Mouse (Mus musculus): ENCODE measurements around the gene Dlg3. TPM values are rescaled to one million over a fixed set of nuclear protein-coding genes. Genes with fewer than 3 reads are reported as not detected.
A peak's percentile ranks its signal among the peaks of the same experiment; 100 is the strongest.

Dlg3 gene
- polyA plus RNA-seq, 1 experiment from 2014 or later: 15.7 TPM

- no peak overlapping the region for H3K4me3 ChIP-seq (replicated peaks)
- no peak overlapping the region for H3K27ac ChIP-seq
- H3K9me3 ChIP-seq: no peaks in the 10 kb centered on the region
- no peak overlapping the region for H3K9ac ChIP-seq (replicated peaks)
- no peak for ATAC-seq (ENCODE audit: insufficient number of reproducible peaks, insufficient read depth, low FRiP score, low TSS enrichment, low read depth)
- peaks cover 3% of the 10 kb centered on the region; the same call in 1 of the 2 replicates for H3K4me1 ChIP-seq (replicated peaks)
- H3K4me2 ChIP-seq: no peak overlapping the region
- peaks cover 22% of the 10 kb centered on the region for H3K36me3 ChIP-seq
- H3K27me3 ChIP-seq: peaks cover 36% of the 10 kb centered on the region
- WGBS: 72% methylated on average over 7 of the region's 7 CpGs
Measured at GRCm38 (mm10) chrX:100797851-100798527, 30.5 kb downstream of the Dlg3 start.

GRCm38 (mm10) chrX:100800643-100801042 is 33.1 kb downstream of the Dlg3 start:
- Histone ChIP-seq H3K4me2 (no peak overlapping the region), H3K27ac (no peak overlapping the region), H3K4me3 (replicated peaks) (no peak overlapping the region), H3K36me3 (peaks cover 23% of the 10 kb centered on the region), H3K9me3 (no peaks in the 10 kb centered on the region), H3K9ac (replicated peaks) (no peak overlapping the region), H3K4me1 (replicated peaks) (no peaks in the 10 kb centered on the region), H3K27me3 (peaks cover 35% of the 10 kb centered on the region)
- ATAC-seq (ENCODE audit: insufficient number of reproducible peaks, insufficient read depth, low FRiP score, low TSS enrichment, low read depth): peak; percentile 66; the same call in 1 of the 2 replicates
- 29% methylated on average over 2 of the region's 2 CpGs for WGBS

DNA sequence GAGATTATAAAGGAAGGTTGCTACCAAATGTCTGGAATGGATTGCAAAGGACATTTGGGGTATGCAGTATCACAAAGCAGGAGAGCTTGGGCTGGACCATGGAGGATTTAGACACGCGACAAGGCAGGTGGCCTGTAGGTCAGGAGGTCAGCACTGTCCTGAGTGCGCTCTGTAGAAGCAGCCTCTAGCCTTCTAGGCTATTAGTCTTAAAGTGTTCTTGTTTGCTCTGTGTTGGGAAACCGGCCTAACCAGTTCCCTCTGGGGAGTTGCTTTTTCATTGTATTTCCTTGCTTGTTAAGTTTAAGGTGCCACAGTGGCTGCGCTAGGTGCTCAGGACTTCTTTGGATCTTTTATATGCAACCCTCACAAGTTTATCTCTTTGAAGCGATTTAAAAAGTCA is 34.5 kb downstream of the Dlg3 start:
- no peak overlapping the region for H3K4me3 ChIP-seq (replicated peaks)
- H3K4me2 ChIP-seq: no peak overlapping the region
- peaks cover 31% of the 10 kb centered on the region; the same call in 1 of the 2 replicates for H3K36me3 ChIP-seq
- no peaks in the 10 kb centered on the region for H3K4me1 ChIP-seq (replicated peaks)
- H3K9ac ChIP-seq (replicated peaks): no peak overlapping the region
- ATAC-seq (ENCODE audit: insufficient number of reproducible peaks, insufficient read depth, low FRiP score, low TSS enrichment, low read depth): no peak
- H3K9me3 ChIP-seq: no peaks in the 10 kb centered on the region
- 79% methylated on average over 6 of the region's 6 CpGs for WGBS
- H3K27ac ChIP-seq: no peak overlapping the region
- H3K27me3 ChIP-seq: peaks cover 29% of the 10 kb centered on the region

GRCm38 (mm10) chrX:100811129-100811528 is 43.6 kb downstream of the Dlg3 start:
- 90% methylated on average over 4 of the region's 4 CpGs for WGBS

GRCm38 (mm10) chrX:100814139-100814538 is 46.6 kb downstream of the Dlg3 start:
- 87% methylated on average over 8 of the region's 8 CpGs for WGBS
- Histone ChIP-seq H3K9me3 (no peaks in the 10 kb centered on the region), H3K27ac (no peak overlapping the region), H3K4me2 (no peak overlapping the region), H3K36me3 (peaks cover 70% of the 10 kb centered on the region), H3K9ac (replicated peaks) (no peak overlapping the region), H3K4me3 (replicated peaks) (no peak overlapping the region), H3K4me1 (replicated peaks) (no peaks in the 10 kb centered on the region), H3K27me3 (peaks cover 35% of the 10 kb centered on the region)
- ATAC-seq (ENCODE audit: insufficient number of reproducible peaks, insufficient read depth, low FRiP score, low TSS enrichment, low read depth): no peak

More at GRCm38 (mm10) chrX:100811129-100811528, 43.6 kb downstream of the Dlg3 start:
- H3K4me1 ChIP-seq (replicated peaks): no peaks in the 10 kb centered on the region
- no peak overlapping the region for H3K27ac ChIP-seq
- H3K4me2 ChIP-seq: no peak overlapping the region
- no peak overlapping the region for H3K9ac ChIP-seq (replicated peaks)
- H3K27me3 ChIP-seq: peaks cover 26% of the 10 kb centered on the region; the same call in 1 of the 2 replicates
- no peaks in the 10 kb centered on the region for H3K9me3 ChIP-seq
- no peak for ATAC-seq (ENCODE audit: insufficient number of reproducible peaks, insufficient read depth, low FRiP score, low TSS enrichment, low read depth)
- H3K4me3 ChIP-seq (replicated peaks): no peak overlapping the region
- peaks cover 79% of the 10 kb centered on the region for H3K36me3 ChIP-seq

GRCm38 (mm10) chrX:100815766-100816165 is 48.2 kb downstream of the Dlg3 start:
- no peaks in the 10 kb centered on the region for H3K4me1 ChIP-seq (replicated peaks)
- peaks cover 58% of the 10 kb centered on the region for H3K36me3 ChIP-seq
- H3K27ac ChIP-seq: no peak overlapping the region
- H3K27me3 ChIP-seq: peaks cover 33% of the 10 kb centered on the region
- no peaks in the 10 kb centered on the region for H3K9me3 ChIP-seq
- H3K4me3 ChIP-seq (replicated peaks): no peak overlapping the region
- no peak overlapping the region for H3K9ac ChIP-seq (replicated peaks)
- no peak for ATAC-seq (ENCODE audit: insufficient number of reproducible peaks, insufficient read depth, low FRiP score, low TSS enrichment, low read depth)
- WGBS: 96% methylated on average over 7 of the region's 7 CpGs
- H3K4me2 ChIP-seq: no peak overlapping the region

- 89% methylated on average over 9 of the region's 9 CpGs for WGBS
- ATAC-seq (ENCODE audit: insufficient number of reproducible peaks, insufficient read depth, low FRiP score, low TSS enrichment, low read depth): no peak
- H3K27ac ChIP-seq: no peak overlapping the region
- no peak overlapping the region for H3K4me2 ChIP-seq
- H3K4me3 ChIP-seq (replicated peaks): no peak overlapping the region
- H3K27me3 ChIP-seq: peaks cover 25% of the 10 kb centered on the region
- no peaks in the 10 kb centered on the region for H3K9me3 ChIP-seq
- H3K4me1 ChIP-seq (replicated peaks): no peaks in the 10 kb centered on the region
- H3K36me3 ChIP-seq: peaks cover 35% of the 10 kb centered on the region
- no peak overlapping the region for H3K9ac ChIP-seq (replicated peaks)
Measured at GRCm38 (mm10) chrX:100818681-100819080, 51.2 kb downstream of the Dlg3 start.

- Histone ChIP-seq H3K9me3 (no peaks in the 10 kb centered on the region), H3K4me1 (replicated peaks) (no peaks in the 10 kb centered on the region), H3K27me3 (peaks cover 20% of the 10 kb centered on the region), H3K27ac (no peak overlapping the region), H3K9ac (replicated peaks) (no peak overlapping the region), H3K36me3 (peaks cover 16% of the 10 kb centered on the region), H3K4me2 (no peak overlapping the region), H3K4me3 (replicated peaks) (no peak overlapping the region)
- WGBS: 71% methylated on average over 1 of the region's 1 CpGs
- ATAC-seq (ENCODE audit: insufficient number of reproducible peaks, insufficient read depth, low FRiP score, low TSS enrichment, low read depth): no peak
Measured at GRCm38 (mm10) chrX:100821149-100821548, 53.6 kb downstream of the Dlg3 start.

DNA sequence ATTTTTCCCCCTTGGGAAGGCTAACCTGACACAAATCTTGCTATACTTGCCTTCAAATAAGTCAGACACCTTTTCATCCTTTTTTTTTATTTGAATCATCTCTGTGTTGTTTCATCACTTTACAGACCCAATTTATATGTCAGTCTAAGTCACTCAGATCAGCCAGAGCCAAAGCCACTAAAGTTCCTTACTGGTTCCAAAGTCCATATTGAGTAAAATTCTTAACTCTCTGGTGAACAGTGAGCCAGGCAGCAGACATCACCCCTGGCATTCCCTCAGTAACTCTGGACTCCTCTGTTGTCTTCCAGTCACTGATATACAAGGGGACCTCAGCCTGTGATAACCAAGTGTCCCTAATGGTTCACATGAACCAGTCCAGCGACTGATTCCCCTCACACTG is 58.0 kb downstream of the Dlg3 start:
- Histone ChIP-seq H3K4me2 (no peak overlapping the region), H3K27ac (no peak overlapping the region), H3K36me3 (no peaks in the 10 kb centered on the region), H3K9ac (replicated peaks) (no peak overlapping the region), H3K9me3 (no peaks in the 10 kb centered on the region), H3K27me3 (peaks cover 16% of the 10 kb centered on the region), H3K4me3 (replicated peaks) (no peak overlapping the region), H3K4me1 (replicated peaks) (no peaks in the 10 kb centered on the region)
- ATAC-seq (ENCODE audit: insufficient number of reproducible peaks, insufficient read depth, low FRiP score, low TSS enrichment, low read depth): no peak
- WGBS: 79% methylated on average over 1 of the region's 1 CpGs

DNA sequence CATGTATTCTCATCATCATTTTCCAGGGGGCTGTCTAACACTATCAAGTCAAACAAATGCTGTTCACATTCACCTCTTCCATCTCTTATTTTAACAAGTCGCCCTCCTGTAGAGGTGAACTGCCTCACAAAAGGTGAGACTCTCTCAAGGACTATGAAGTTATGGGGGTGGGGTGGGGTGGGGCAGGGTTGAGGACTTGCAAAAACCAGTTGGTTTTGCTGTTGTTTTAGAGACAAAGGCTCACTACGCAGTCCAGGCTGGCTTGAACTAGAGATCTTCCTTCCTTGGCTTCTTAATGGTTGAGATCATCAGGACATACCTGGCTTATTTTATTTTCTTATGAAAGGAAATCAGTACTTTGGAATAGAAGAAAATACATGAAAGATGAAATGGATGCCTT is 65.3 kb downstream of the Dlg3 start:
- no peak overlapping the region for H3K27ac ChIP-seq
- WGBS: 92% methylated on average over 2 of the region's 2 CpGs
- no peak for ATAC-seq (ENCODE audit: insufficient number of reproducible peaks, insufficient read depth, low FRiP score, low TSS enrichment, low read depth)
- no peak overlapping the region for H3K4me3 ChIP-seq (replicated peaks)
- H3K4me2 ChIP-seq: no peak overlapping the region
- no peaks in the 10 kb centered on the region for H3K36me3 ChIP-seq
- no peaks in the 10 kb centered on the region for H3K4me1 ChIP-seq (replicated peaks)
- no peak overlapping the region for H3K9ac ChIP-seq (replicated peaks)
- H3K27me3 ChIP-seq: peaks cover 11% of the 10 kb centered on the region
- H3K9me3 ChIP-seq: no peaks in the 10 kb centered on the region

DNA sequence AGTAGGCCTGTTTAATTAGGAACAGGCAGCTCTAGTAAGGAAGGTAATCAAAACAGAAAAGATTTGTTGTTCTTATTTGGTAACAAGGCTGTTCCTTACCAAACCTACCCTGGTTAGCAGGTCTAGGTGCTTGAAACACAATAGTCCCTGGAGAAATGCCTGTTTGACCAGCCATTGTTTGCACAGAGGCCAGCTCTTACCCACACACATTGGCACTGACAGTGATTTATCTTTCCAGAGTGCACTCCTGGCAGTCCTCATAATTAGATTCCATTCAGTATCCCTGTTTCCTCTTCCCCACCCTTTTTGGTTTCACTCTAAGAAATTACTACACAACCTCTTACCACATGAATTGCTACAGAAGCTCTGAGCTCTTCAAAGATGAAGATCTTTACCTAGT is 71.7 kb downstream of the Dlg3 start:
- no peaks in the 10 kb centered on the region for H3K4me1 ChIP-seq (replicated peaks)
- no peak overlapping the region for H3K27ac ChIP-seq
- no peak overlapping the region for H3K9ac ChIP-seq (replicated peaks)
- no peak overlapping the region for H3K4me3 ChIP-seq (replicated peaks)
- ATAC-seq (ENCODE audit: insufficient number of reproducible peaks, insufficient read depth, low FRiP score, low TSS enrichment, low read depth): no peak
- no peaks in the 10 kb centered on the region for H3K36me3 ChIP-seq
- no peak overlapping the region for H3K4me2 ChIP-seq
- H3K9me3 ChIP-seq: no peaks in the 10 kb centered on the region
- H3K27me3 ChIP-seq: peaks cover 8% of the 10 kb centered on the region

Data from limb, embryonic 12.5 days (tissue).